Mouse (Mus musculus): ENCODE data around the gene Abca7. TPM values are rescaled to one million over a fixed set of nuclear protein-coding genes. Genes with fewer than 3 reads are reported as not detected.
A peak's percentile ranks its signal among the peaks of the same experiment; 100 is the strongest.
"Not testable (repeated sequence)": the region's sequence is repeated elsewhere in the genome, so short reads cannot be mapped to it uniquely, and the experiment has no call there.

Gene Abca7
- 10 to 100 TPM; 20.6 to 22.3 TPM for total RNA-seq (2021)
- long read RNA-seq, experiment 1, full-length matches to known transcripts: 6 of 20 reads
- long read RNA-seq, experiment 1, partial matches to known transcripts: 4 of 20 reads
- long read RNA-seq, experiment 1, other reads (novel, unspliced or antisense): 10 of 20 reads
- long read RNA-seq, experiment 2, full-length matches to known transcripts: 2 of 20 reads
- long read RNA-seq, experiment 2, partial matches to known transcripts: 11 of 20 reads
- long read RNA-seq, experiment 2, other reads (novel, unspliced or antisense): 7 of 20 reads

- DNase-seq (ENCODE audit: low spot score in 2 of 2): peak; percentile 94 to 97
These were observed at the start of gene Abca7 for GRCm38 (mm10) chr10:79996272-79997033. Gene Abca7 (plus strand): TSS chr10:79996494.

- DNase-seq (ENCODE audit: low spot score in 2 of 2): no peak
These were observed 49.5 kb upstream of the Abca7 start for GRCm38 (mm10) chr10:79946752-79947322.

- DNase-seq (ENCODE audit: low spot score in 2 of 2): no peak
These were observed 48.8 kb upstream of the Abca7 start for GRCm38 (mm10) chr10:79947502-79947901.

- no peak for DNase-seq (ENCODE audit: low spot score in 2 of 2)
These were observed 46.4 kb upstream of the Abca7 start for GRCm38 (mm10) chr10:79949873-79950272.

GRCm38 (mm10) chr10:79950661-79951060, 45.6 kb upstream of the Abca7 start:
- no peak for DNase-seq (ENCODE audit: low spot score in 2 of 2)

GRCm38 (mm10) chr10:79953946-79954345, 42.3 kb upstream of the Abca7 start:
- DNase-seq (ENCODE audit: low spot score in 2 of 2): peak in 1 of 2 experiments; percentile 60

- no peak for DNase-seq (ENCODE audit: low spot score in 2 of 2)
These were observed 40.6 kb upstream of the Abca7 start for GRCm38 (mm10) chr10:79955691-79956090.

- DNase-seq (ENCODE audit: low spot score in 2 of 2): no peak
These were observed 39.6 kb upstream of the Abca7 start for GRCm38 (mm10) chr10:79956643-79957154.

GRCm38 (mm10) chr10:79958140-79958816, 38.0 kb upstream of the Abca7 start:
- peak; percentile 84 for DNase-seq (ENCODE audit: low spot score in 2 of 2)

- not testable (repeated sequence) for DNase-seq (ENCODE audit: low spot score in 2 of 2)
These were observed 36.9 kb upstream of the Abca7 start for GRCm38 (mm10) chr10:79959412-79959811.

GRCm38 (mm10) chr10:79959847-79960601, 36.3 kb upstream of the Abca7 start, which contains the start of gene Wdr18:
Gene Wdr18 (plus strand): TSS chr10:79960152.
- peak; percentile 99 for DNase-seq (ENCODE audit: low spot score in 2 of 2)

GRCm38 (mm10) chr10:79960671-79961294, 35.5 kb upstream of the Abca7 start:
- no peak for DNase-seq (ENCODE audit: low spot score in 2 of 2)

- no peak for DNase-seq (ENCODE audit: low spot score in 2 of 2)
These were observed 31.6 kb upstream of the Abca7 start for GRCm38 (mm10) chr10:79964727-79965126.

GRCm38 (mm10) chr10:79965325-79965724, 31.0 kb upstream of the Abca7 start:
- no peak for DNase-seq (ENCODE audit: low spot score in 2 of 2)

- DNase-seq (ENCODE audit: low spot score in 2 of 2): no peak
These were observed 29.4 kb upstream of the Abca7 start for GRCm38 (mm10) chr10:79966886-79967400.

- DNase-seq (ENCODE audit: low spot score in 2 of 2): no peak
These were observed 28.1 kb upstream of the Abca7 start for GRCm38 (mm10) chr10:79968181-79968580.

- DNase-seq (ENCODE audit: low spot score in 2 of 2): no peak
These were observed 27.1 kb upstream of the Abca7 start for GRCm38 (mm10) chr10:79969124-79969568.

GRCm38 (mm10) chr10:79970415-79971182, 25.7 kb upstream of the Abca7 start, which contains the start of gene Grin3b:
Gene Grin3b (plus strand): TSS chr10:79970715.
- no peak for DNase-seq (ENCODE audit: low spot score in 2 of 2)

GRCm38 (mm10) chr10:79971183-79971497, 25.2 kb upstream of the Abca7 start:
- DNase-seq (ENCODE audit: low spot score in 2 of 2): no peak
